Mouse (Mus musculus) adipose tissue, adult 10 weeks (tissue): ENCODE data around the gene Kantr. TPM values are rescaled to one million over a fixed set of nuclear protein-coding genes. Genes with fewer than 3 reads are reported as not detected.

ENCODE experiments used
- polyA plus RNA-seq: library from polyadenylated mRNA; stranded (reverse); fragments of 350-450 nt; fragmentation: Illumina TruSeq; extraction: RNeasy Lipid Tissue Mini Kit (QIAGEN cat#74804); gene quantifications from one replicate; pipeline ENCODE4 v1.2.3, GENCODE M21; 2014; ENCODE audit warnings: low read depth, low replicate concordance

Gene Kantr
- polyA plus RNA-seq = 10.5 TPM

GRCm38 (mm10) chrX:152326996-152327688 lies at the start of gene Kantr:
Gene Kantr (minus strand): TSS chrX:152327495.

GRCm38 (mm10) chrX:152368397-152369273 lies 41.3 kb upstream of the Kantr start, which contains the start of gene Gpr173:
Gene Gpr173 (minus strand): TSS chrX:152368704.

GRCm38 (mm10) chrX:152342358-152342901 lies 15.1 kb upstream of the Kantr start, which contains the start of gene Tspyl2:
Gene Tspyl2 (minus strand): TSS chrX:152342425.

Other genes starting within 250 kb of the Kantr start
- gene Iqsec2, start 183.2 kb downstream of the Kantr start, polyA plus RNA-seq = 10.0 TPM
- 21.3 TPM for gene Kdm5c, start 94.5 kb downstream of the Kantr start, polyA plus RNA-seq
- gene Tspyl2, start 14.9 kb upstream of the Kantr start, polyA plus RNA-seq = 65.4 TPM
- gene Gpr173, start 41.2 kb upstream of the Kantr start, polyA plus RNA-seq = 2.1 TPM
- gene Cldn34a, start 235.8 kb upstream of the Kantr start, polyA plus RNA-seq = not detected